Mouse (Mus musculus): ENCODE data around the gene Fbp1. TPM values are rescaled to one million over a fixed set of nuclear protein-coding genes. Genes with fewer than 3 reads are reported as not detected.

The Fbp1 gene
- total RNA-seq, 1 experiment = 2.6 TPM

DNA sequence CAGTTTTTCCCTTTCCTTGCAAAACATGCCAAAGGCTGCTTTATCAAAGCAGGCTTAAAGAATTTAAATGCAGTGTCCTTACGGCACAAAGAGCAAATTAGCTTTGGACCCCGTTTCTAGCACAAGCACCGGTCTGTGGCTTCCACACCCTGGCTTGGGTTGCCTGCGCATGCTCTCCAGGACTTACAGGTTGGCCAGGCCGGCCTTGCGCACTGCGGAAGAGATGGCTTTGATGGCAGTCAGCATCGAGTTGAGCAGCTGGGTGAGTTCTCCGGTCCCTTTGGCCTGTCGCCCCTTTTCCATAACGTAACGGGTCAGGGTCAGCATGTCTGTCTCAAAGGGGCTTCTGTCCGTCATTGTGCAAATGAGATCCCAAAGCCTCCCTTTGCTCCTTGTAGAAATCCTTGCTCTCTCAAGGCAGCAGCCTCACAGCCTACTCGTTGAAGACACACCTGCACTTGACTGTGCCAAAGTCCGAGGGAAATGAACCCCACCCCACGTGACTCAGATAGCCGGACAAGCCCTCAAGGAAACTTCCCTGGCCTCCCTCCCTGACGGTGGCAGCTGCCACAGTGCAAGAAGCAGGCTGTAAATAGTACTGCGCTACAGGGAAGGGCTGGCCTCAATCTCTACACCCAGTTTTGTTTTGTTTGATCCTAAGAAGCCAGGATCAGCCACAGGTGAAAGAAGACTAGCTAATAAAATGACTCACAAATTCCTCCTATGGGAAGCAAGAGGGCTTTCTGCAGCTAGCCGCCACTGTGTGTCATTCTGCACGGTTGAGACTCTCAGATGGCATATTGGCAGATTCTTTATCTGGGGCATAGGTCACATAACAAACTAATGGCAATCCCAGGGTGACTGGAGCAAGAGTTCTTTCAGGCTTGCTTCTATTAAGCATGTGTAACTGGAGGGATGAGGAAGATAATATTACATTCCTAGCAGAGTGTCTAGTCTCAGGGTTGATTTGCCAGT, 29.9 kb downstream of the Fbp1 start, which contains the start of gene Fbp2:
Gene Fbp2 (minus strand): TSS at position 482 of the 975 bp plus-strand sequence.
- no peaks in the 10 kb centered on the region for H3K9me3 ChIP-seq (ENCODE audit: control insufficient read depth, insufficient read depth, low read depth, low read length)
- DNase-seq (ENCODE audit: low read depth, low spot score) = no peak
- in situ Hi-C loops (cut with MboI; ENCODE audit: low sequenced_read_pairs in 2 of 2, unreplicated experiment in 2 of 2) = loop anchor here (10.0 to 25.0 kb wide), 2 partner anchors 233 to 396 kb away; partner anchors contain the start of genes 6720489N17Rik (in 1 of the 2) and Gm49359 (in 1 of the 2)
- H3K27ac ChIP-seq (ENCODE audit: insufficient read depth, low read depth, low read length, poor library complexity, severe bottlenecking) = no peak within 1 kb of the TSS
- H3K9ac ChIP-seq (ENCODE audit: insufficient read depth, low read depth, low read length, poor library complexity, severe bottlenecking) = no peak within 1 kb of the TSS
- H3K4me1 ChIP-seq (ENCODE audit: control insufficient read depth in 2 of 2, insufficient read depth in 2 of 2, low read length in 2 of 2, poor library complexity in 1 of 2) = peaks cover 3 to 9% of the 10 kb centered on the region in 2 experiments; a peak in 2 of 4 replicates
- no peak within 1 kb of the TSS for H3K4me3 ChIP-seq (ENCODE audit: insufficient read depth in 1 of 2, low read depth in 1 of 2, low read length in 2 of 2, poor library complexity in 1 of 2, severe bottlenecking in 1 of 2)
- H3K36me3 ChIP-seq (ENCODE audit: control insufficient read depth, insufficient read depth, low read length, poor library complexity, severe bottlenecking) = no peaks in the 10 kb centered on the region
- TF ChIP-seq MAFK (IDR thresholded peaks at IDR 0.05; ENCODE audit: insufficient read depth, low read depth, low read length) = no peak
- no peak for TF ChIP-seq ZC3H11A (IDR thresholded peaks at IDR 0.05; ENCODE audit: borderline replicate concordance, low read depth, low read length)
- no peak for TF ChIP-seq HCFC1 (IDR thresholded peaks at IDR 0.05; ENCODE audit: borderline replicate concordance, insufficient read depth, low read length)
- no peak for TF ChIP-seq ZNF384 (IDR thresholded peaks at IDR 0.05; ENCODE audit: low read depth, low read length)

DNA sequence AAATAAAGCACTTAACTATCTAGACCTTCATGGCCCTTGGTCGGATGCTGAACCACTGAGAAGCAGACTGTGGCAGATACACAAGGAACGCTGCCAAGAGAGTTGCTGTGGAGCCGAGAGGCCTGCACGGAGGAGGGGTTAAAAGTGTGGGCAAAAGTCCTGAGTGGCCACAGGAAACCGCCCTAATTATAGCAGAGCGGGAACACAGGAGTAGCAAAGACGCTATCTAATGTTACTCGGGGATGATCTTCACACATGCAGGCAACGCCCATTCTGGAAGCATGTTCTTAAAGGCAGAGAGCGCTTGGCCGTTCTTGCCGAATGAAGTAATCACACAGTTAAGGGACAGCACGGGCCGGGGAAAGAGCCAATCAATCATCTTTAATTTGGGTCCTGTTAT, 31.2 kb downstream of the Fbp1 start:
- Histone ChIP-seq H3K9ac (ENCODE audit: insufficient read depth, low read depth, low read length, poor library complexity, severe bottlenecking) (no peak overlapping the region), H3K36me3 (ENCODE audit: control insufficient read depth, insufficient read depth, low read length, poor library complexity, severe bottlenecking) (no peaks in the 10 kb centered on the region), H3K9me3 (ENCODE audit: control insufficient read depth, insufficient read depth, low read depth, low read length) (no peaks in the 10 kb centered on the region), H3K4me1 (ENCODE audit: control insufficient read depth in 2 of 2, insufficient read depth in 2 of 2, low read length in 2 of 2, poor library complexity in 1 of 2) (peaks cover 3 to 12% of the 10 kb centered on the region in 2 experiments; a peak in 2 of 4 replicates), H3K27ac (ENCODE audit: insufficient read depth, low read depth, low read length, poor library complexity, severe bottlenecking) (no peak overlapping the region), H3K4me3 (ENCODE audit: insufficient read depth in 1 of 2, low read depth in 1 of 2, low read length in 2 of 2, poor library complexity in 1 of 2, severe bottlenecking in 1 of 2) (no peak overlapping the region)
- TF ChIP-seq CHD2 (IDR thresholded peaks at IDR 0.05; ENCODE audit: low read depth, low read length) (no peak), ZNF384 (IDR thresholded peaks at IDR 0.05; ENCODE audit: low read depth, low read length) (no peak), MAFK (IDR thresholded peaks at IDR 0.05; ENCODE audit: insufficient read depth, low read depth, low read length) (no peak), ZC3H11A (IDR thresholded peaks at IDR 0.05; ENCODE audit: borderline replicate concordance, low read depth, low read length) (no peak), HCFC1 (IDR thresholded peaks at IDR 0.05; ENCODE audit: borderline replicate concordance, insufficient read depth, low read length) (no peak)
- in situ Hi-C loops (cut with MboI; ENCODE audit: low sequenced_read_pairs in 2 of 2, unreplicated experiment in 2 of 2) = loop anchor here (10.0 to 25.0 kb wide), 2 partner anchors 232 to 395 kb away; partner anchors contain the start of genes 6720489N17Rik (in 1 of the 2) and Gm49359 (in 1 of the 2)
- no peak for DNase-seq (ENCODE audit: low read depth, low spot score)

DNA sequence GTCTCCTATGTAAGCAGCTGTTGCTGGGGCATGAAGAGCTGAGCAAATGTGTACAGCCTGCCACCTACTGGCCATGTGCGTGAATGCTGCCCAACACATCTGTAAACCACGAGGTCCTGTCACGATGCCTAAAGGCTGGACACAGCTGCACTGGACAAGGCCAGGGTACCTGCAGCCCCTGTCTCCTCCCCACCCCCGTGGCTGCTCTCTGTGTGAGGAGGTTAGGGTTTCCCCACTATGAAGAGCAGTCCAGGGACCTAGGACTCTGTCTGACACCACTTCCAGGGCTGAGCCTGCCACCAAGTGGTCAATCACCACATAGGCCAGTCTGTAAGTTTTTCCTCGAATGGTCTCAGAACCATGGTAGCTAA, 31.8 kb downstream of the Fbp1 start:
- Histone ChIP-seq H3K4me1 (ENCODE audit: control insufficient read depth in 2 of 2, insufficient read depth in 2 of 2, low read length in 2 of 2, poor library complexity in 1 of 2) (peaks cover 3 to 12% of the 10 kb centered on the region in 2 experiments; a peak in 2 of 4 replicates), H3K36me3 (ENCODE audit: control insufficient read depth, insufficient read depth, low read length, poor library complexity, severe bottlenecking) (no peaks in the 10 kb centered on the region), H3K4me3 (ENCODE audit: insufficient read depth in 1 of 2, low read depth in 1 of 2, low read length in 2 of 2, poor library complexity in 1 of 2, severe bottlenecking in 1 of 2) (peak overlapping the region; percentile 35 to 58; a peak in 3 of 4 replicates), H3K27ac (ENCODE audit: insufficient read depth, low read depth, low read length, poor library complexity, severe bottlenecking) (no peak overlapping the region), H3K9ac (ENCODE audit: insufficient read depth, low read depth, low read length, poor library complexity, severe bottlenecking) (peak overlapping the region; percentile 61; the same call in 1 of the 2 replicates), H3K9me3 (ENCODE audit: control insufficient read depth, insufficient read depth, low read depth, low read length) (no peaks in the 10 kb centered on the region)
- DNase-seq (ENCODE audit: low read depth, low spot score) = peak; percentile 82
- in situ Hi-C loops (cut with MboI; ENCODE audit: low sequenced_read_pairs in 2 of 2, unreplicated experiment in 2 of 2) = loop anchor here (10.0 to 25.0 kb wide), 2 partner anchors 231 to 394 kb away; partner anchors contain the start of genes 6720489N17Rik (in 1 of the 2) and Gm49359 (in 1 of the 2)
- peak; percentile 44; the same call in 1 of the 2 replicates for TF ChIP-seq HCFC1 (IDR thresholded peaks at IDR 0.05; ENCODE audit: borderline replicate concordance, insufficient read depth, low read length)
- no peak; the same call in 1 of the 2 replicates for TF ChIP-seq ZNF384 (IDR thresholded peaks at IDR 0.05; ENCODE audit: low read depth, low read length)
- peak; percentile 73 for TF ChIP-seq ZC3H11A (IDR thresholded peaks at IDR 0.05; ENCODE audit: borderline replicate concordance, low read depth, low read length)

DNA sequence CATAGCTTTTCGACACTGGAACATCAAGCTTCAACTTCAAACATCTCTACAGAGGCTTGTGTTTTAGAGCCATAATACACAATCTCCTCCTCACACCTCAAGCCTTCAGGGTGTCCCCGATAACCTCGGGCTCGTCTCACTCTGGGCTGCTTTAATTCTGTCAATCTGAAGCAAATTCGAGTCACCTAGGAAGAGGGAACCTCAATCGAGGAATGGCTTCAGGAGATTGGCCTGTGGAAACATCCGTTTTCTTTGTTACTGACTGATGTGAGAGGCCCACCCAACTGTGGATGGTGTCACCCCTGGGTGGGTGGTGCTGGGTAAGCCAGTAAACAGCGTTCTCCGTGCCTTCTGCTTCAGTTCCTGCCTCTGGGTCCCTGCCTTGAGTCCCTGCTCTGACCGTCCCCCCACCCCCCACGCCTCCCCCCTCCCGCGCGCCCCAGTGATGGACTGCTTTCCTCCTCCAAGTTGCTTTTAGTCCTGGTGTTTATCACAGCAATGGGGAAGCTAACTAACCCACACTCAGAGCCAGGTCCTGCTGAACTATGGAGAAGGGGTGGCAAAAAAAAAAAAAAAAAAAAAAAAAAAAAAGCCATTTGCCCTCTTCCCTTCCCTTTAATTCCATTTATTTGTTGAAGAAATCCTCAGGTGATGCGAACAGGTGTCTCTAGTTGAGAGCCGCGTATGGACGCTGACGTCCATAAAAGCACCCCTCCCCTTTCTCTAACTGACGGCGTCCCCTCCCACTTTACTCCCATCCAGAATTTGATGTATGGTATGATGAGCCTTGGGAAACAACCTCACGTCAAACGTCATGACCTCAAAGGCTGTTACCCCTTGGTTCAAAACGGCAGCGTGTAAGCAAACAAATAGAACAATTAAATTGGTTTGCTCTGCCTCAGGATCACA, 32.4 kb downstream of the Fbp1 start:
- no peak overlapping the region for H3K27ac ChIP-seq (ENCODE audit: insufficient read depth, low read depth, low read length, poor library complexity, severe bottlenecking)
- no peaks in the 10 kb centered on the region for H3K36me3 ChIP-seq (ENCODE audit: control insufficient read depth, insufficient read depth, low read length, poor library complexity, severe bottlenecking)

More for the DNA sequence above, 32.4 kb downstream of the Fbp1 start:
- Histone ChIP-seq H3K9me3 (ENCODE audit: control insufficient read depth, insufficient read depth, low read depth, low read length) (no peaks in the 10 kb centered on the region), H3K4me1 (ENCODE audit: control insufficient read depth in 2 of 2, insufficient read depth in 2 of 2, low read length in 2 of 2, poor library complexity in 1 of 2) (peaks cover 3 to 12% of the 10 kb centered on the region in 2 experiments; a peak in 2 of 4 replicates), H3K4me3 (ENCODE audit: insufficient read depth in 1 of 2, low read depth in 1 of 2, low read length in 2 of 2, poor library complexity in 1 of 2, severe bottlenecking in 1 of 2) (peak overlapping the region in 1 of 2 experiments; percentile 58; a peak in 2 of 4 replicates), H3K9ac (ENCODE audit: insufficient read depth, low read depth, low read length, poor library complexity, severe bottlenecking) (no peak overlapping the region)
- DNase-seq (ENCODE audit: low read depth, low spot score) = no peak
- in situ Hi-C loops (cut with MboI; ENCODE audit: low sequenced_read_pairs in 2 of 2, unreplicated experiment in 2 of 2) = loop anchor here (10.0 to 25.0 kb wide), 2 partner anchors 231 to 393 kb away; partner anchors contain the start of genes 6720489N17Rik (in 1 of the 2) and Gm49359 (in 1 of the 2)
- peak; percentile 70; the same call in 1 of the 2 replicates for TF ChIP-seq ZNF384 (IDR thresholded peaks at IDR 0.05; ENCODE audit: low read depth, low read length)
- no peak for TF ChIP-seq MAFK (IDR thresholded peaks at IDR 0.05; ENCODE audit: insufficient read depth, low read depth, low read length)
